Mouse (Mus musculus) midbrain, embryonic 14.5 days (tissue): Measurements from ENCODE around the gene Magea10. TPM values are rescaled to one million over a fixed set of nuclear protein-coding genes. Genes with fewer than 3 reads are reported as not detected.

Experiments used
- ATAC-seq: fragments of 200-750 bp; cut with Nextera tagmentation; 2 replicates; pipeline ENCODE4 v1.8.0; 2017; ENCODE audit warnings: moderate number of reproducible peaks, moderate library complexity; ENCODE audit not compliant: low FRiP score, low TSS enrichment
- DNase-seq: peaks from one replicate; pipeline ENCODE4 v3.0.0-alpha.2; 2015
- H3K27ac ChIP-seq: fragments of 300-500 bp; sonication (generic); replicated peaks from 2 replicates; pipeline ENCODE4 v1.5.1; 2014; ENCODE audit warnings: mild to moderate bottlenecking, low read depth, low read length, moderate library complexity
- H3K27me3 ChIP-seq: fragments of 300-500 bp; sonication (generic); 2 replicates; pipeline ENCODE4 v1.6.1; 2014; ENCODE audit warnings: low read length, control low read depth, mixed read lengths; ENCODE audit not compliant: control insufficient read depth, insufficient read depth
- H3K36me3 ChIP-seq: fragments of 300-500 bp; sonication (generic); 2 replicates; pipeline ENCODE4 v1.6.1; 2014; ENCODE audit warnings: low read length, control low read depth; ENCODE audit not compliant: control insufficient read depth, insufficient read depth
- H3K4me1 ChIP-seq: fragments of 300-500 bp; sonication (generic); 2 replicates; pipeline ENCODE4 v1.6.1; 2014; ENCODE audit warnings: mild to moderate bottlenecking, antibody characterized with exemption, low read length, control low read depth; ENCODE audit not compliant: control insufficient read depth, insufficient read depth
- H3K4me2 ChIP-seq: fragments of 300-500 bp; sonication (generic); 2 replicates; pipeline ENCODE4 v1.6.1; 2014; ENCODE audit warnings: mild to moderate bottlenecking, low read length, moderate library complexity
- H3K4me3 ChIP-seq: fragments of 300-500 bp; sonication (generic); replicated peaks from 2 replicates; pipeline ENCODE4 v1.5.1; 2014; ENCODE audit warnings: low read depth, low read length
- H3K9ac ChIP-seq: fragments of 300-500 bp; sonication (generic); replicated peaks from 2 replicates; pipeline ENCODE4 v1.6.1; 2014; ENCODE audit warnings: mild to moderate bottlenecking, low read length, moderate library complexity
- H3K9me3 ChIP-seq: fragments of 300-500 bp; sonication (generic); 2 replicates; pipeline ENCODE4 v1.6.1; 2016; ENCODE audit warnings: low read length, control low read depth, mixed read lengths; ENCODE audit not compliant: control insufficient read depth
- WGBS: fragments of 180-500 bp; shearing (Covaris S2); extraction: QIAGEN DNeasy Blood & Tissue Kit; methylation state at CpG from one replicate; pipeline ENCODE4 v1.1.7; 2014; 5-methylcytosine and 5-hydroxymethylcytosine counted together
- polyA plus RNA-seq: library from polyadenylated mRNA; unstranded; fragments of >200 nt; fragmentation: Nextera tagmentation; extraction: Ambion mirVana; gene quantifications from 2 replicates; pipeline ENCODE4 v1.2.1, GENCODE M21; 2014

Gene Magea10
- polyA plus RNA-seq, result not detected in 2 replicates

DNA sequence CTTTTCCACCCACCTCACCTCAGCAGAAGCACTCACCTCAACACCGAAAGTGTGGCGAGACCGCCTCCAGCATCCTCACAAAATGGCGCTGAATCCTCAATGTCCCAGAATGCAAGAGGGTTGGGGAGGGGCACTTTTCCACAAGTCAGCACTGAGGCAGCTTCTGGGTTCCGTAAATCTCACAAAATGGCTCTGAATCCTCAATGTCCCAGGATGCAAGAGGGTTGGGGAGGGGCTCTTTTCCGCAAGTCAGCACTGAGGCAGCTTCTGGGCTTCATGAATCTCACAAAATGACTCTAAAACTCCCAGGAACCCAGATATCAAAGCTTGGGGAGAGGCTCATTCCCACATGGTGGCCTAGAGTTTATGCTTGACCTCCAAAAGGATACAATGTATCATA is at the start of gene Magea10:
Gene Magea10 (minus strand): TSS at position 101 of the 400 bp plus-strand sequence.
- WGBS, result 93% methylated on average over 6 of the region's 6 CpGs
- no peak within 1 kb of the TSS for H3K9ac ChIP-seq
- DNase-seq (no peak), ATAC-seq (no peak)
- no peaks in the 10 kb centered on the region for H3K36me3 ChIP-seq
- no peaks in the 10 kb centered on the region for H3K4me1 ChIP-seq
- no peak within 1 kb of the TSS for H3K27ac ChIP-seq
- H3K4me2 ChIP-seq, result no peak within 1 kb of the TSS
- H3K9me3 ChIP-seq, result no peaks in the 10 kb centered on the region
- H3K4me3 ChIP-seq, result no peak within 1 kb of the TSS
- H3K27me3 ChIP-seq, result no peaks in the 10 kb centered on the region

DNA sequence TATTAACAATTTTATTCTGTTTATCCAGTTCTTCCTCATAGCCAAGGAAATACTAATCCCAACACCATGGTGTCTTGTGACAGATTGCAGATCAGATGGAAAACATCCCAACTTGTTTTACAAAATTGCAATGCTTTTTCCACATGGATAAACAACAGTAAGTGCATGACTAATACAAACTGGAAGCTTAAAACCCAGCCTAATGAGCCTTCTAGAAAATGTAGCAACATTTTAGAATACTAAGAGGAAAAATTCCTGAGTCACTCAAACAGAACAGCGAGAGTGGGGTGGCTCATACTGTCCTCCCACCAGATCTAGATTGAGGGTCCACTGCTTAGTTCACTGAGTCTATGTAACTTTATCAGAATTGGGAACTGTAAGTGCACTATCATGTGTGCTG is 4.7 kb downstream of the Magea10 start:
- Histone ChIP-seq H3K27ac (no peak overlapping the region), H3K36me3 (no peaks in the 10 kb centered on the region), H3K27me3 (no peaks in the 10 kb centered on the region), H3K4me3 (no peak overlapping the region), H3K9ac (no peak overlapping the region), H3K4me1 (no peaks in the 10 kb centered on the region), H3K4me2 (no peak overlapping the region), H3K9me3 (no peaks in the 10 kb centered on the region)
- ATAC-seq (no peak), DNase-seq (no peak)
- 74% methylated on average over 1 of the region's 1 CpGs for WGBS

Other genes with a start within 250 kb of the Magea10 start
- gene Magea4, start 164.8 kb downstream of the Magea10 start, polyA plus RNA-seq, result not detected in 2 replicates
- 0.55 and 0.59 TPM in 2 replicates for gene Gabre, start 112.1 kb downstream of the Magea10 start, polyA plus RNA-seq